ENCODE assay signal across 9 mouse cellular contexts in the genomic region with DNA sequence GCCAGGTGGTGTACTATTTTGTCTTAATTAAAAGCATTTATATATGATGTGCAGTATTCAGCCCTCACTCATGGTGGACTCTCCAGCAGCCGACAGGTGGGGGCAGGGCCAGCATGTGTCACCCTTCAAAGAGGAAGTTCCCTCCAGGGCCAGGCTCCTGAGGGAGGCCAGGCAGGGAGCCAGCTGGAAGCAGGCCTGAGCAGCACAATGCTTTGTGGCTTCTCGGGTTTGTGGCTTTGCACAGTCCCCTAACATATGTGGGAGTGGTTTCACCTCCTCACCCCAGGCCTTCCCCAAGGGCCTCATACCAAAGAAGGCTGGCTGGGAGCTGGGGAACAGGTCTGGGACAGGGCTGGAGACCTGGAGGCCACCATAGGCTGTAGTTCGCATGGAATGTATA.
DNase-seq lines count a peak whose midpoint lies in the region; ATAC-seq lines count a peak whose summit lies in the region.
"Had no signal": no experiment of that assay in that cellular context is flagged by ENCODE, and none has a peak within 500 bp of the region (broad histone marks: within the 10 kb centered on the region; RNA-seq: fewer than 3 reads in every experiment).

No protein-coding gene starts in this region.

- peak; percentile 54; the same call in 1 of the 2 replicates for ATAC-seq in embryonic facial prominence, embryonic 12.5 days (ENCODE audit: insufficient number of reproducible peaks, insufficient read depth, low FRiP score, low TSS enrichment)
- ATAC-seq in erythroid progenitor cell, adult 5-6 weeks (replicated peaks; ENCODE audit: low FRiP score, poor library complexity, severe bottlenecking), result no peak

- H3K4me3 ChIP-seq in embryonic facial prominence, embryonic 12.5 days, result no peak overlapping the region
- H3K4me3 ChIP-seq: erythroblast, embryonic 14.5 days had no signal

- H3K27me3 ChIP-seq in embryonic facial prominence, embryonic 12.5 days, result no peaks in the 10 kb centered on the region

- DNase-seq in cerebellum, postnatal 36 days, result peak; percentile 6 to 24
- DNase-seq in cerebellum, adult 11-12 months, result no peak
- peak; percentile 71 for DNase-seq in 3T3-L1 (ENCODE audit: low read depth, low spot score)
- peak; percentile 85 to 88 for DNase-seq in heart, postnatal 14 days
- DNase-seq in kidney, postnatal 36 days, result peak; percentile 69 to 81
- peak; percentile 35 for DNase-seq in ovary, postnatal 10 days (ENCODE audit: low spot score)

- no peaks in the 10 kb centered on the region for H3K36me3 ChIP-seq in embryonic facial prominence, embryonic 12.5 days

- H3K4me1 ChIP-seq in embryonic facial prominence, embryonic 12.5 days, result peaks cover 9% of the 10 kb centered on the region

- H3K9me3 ChIP-seq in embryonic facial prominence, embryonic 12.5 days, result no peaks in the 10 kb centered on the region

- no peak overlapping the region for H3K9ac ChIP-seq in embryonic facial prominence, embryonic 12.5 days

- WGBS in embryonic facial prominence, embryonic 12.5 days, result 44% methylated on average over 3 of the region's 3 CpGs

- H3K27ac ChIP-seq in embryonic facial prominence, embryonic 12.5 days, result no peak overlapping the region

- H3K4me2 ChIP-seq in embryonic facial prominence, embryonic 12.5 days (replicated peaks), result no peak overlapping the region

- intact Hi-C loops in heart, postnatal 14 days (cut with DNase I), result no loop called here
